Mouse (Mus musculus) forelimb bud, embryonic 11.5 days (tissue): ENCODE measurements around the gene Eno1.
A peak's percentile ranks its signal among the peaks of the same experiment; 100 is the strongest.
"Not testable (repeated sequence)": the region's sequence is repeated elsewhere in the genome, so short reads cannot be mapped to it uniquely, and the experiment has no call there.

Source experiments
- DNase-seq: peaks from one replicate; pipeline ENCODE4 v3.0.0-alpha.2; 2012; ENCODE audit warnings: low read depth, low spot score

Gene Eno1

DNA sequence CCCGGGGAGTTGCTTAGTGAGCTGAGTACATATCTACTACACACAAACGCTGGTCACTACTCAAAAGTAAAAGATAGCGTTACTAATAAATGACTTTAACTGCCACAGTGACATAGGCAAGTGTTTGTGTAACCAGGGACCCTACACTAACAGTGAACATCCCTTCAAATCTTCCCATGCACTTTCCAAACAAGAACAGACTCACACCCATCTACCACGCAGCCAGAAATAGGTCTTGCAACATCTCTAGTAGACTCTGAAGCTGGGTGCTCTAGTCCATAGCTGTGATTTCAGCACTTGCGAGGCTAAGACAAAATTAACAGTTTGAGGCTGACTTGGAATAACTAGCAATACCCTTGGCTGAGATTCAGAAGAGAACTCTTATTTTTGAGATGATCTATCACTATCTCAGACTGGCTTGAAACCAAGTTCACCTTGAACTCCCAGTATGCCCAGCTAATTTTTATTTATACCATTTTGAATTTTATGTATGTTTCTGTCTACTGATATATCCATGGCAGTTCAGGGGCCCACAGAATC is 13.3 kb downstream of the Eno1 start:
- no peak for DNase-seq

DNA sequence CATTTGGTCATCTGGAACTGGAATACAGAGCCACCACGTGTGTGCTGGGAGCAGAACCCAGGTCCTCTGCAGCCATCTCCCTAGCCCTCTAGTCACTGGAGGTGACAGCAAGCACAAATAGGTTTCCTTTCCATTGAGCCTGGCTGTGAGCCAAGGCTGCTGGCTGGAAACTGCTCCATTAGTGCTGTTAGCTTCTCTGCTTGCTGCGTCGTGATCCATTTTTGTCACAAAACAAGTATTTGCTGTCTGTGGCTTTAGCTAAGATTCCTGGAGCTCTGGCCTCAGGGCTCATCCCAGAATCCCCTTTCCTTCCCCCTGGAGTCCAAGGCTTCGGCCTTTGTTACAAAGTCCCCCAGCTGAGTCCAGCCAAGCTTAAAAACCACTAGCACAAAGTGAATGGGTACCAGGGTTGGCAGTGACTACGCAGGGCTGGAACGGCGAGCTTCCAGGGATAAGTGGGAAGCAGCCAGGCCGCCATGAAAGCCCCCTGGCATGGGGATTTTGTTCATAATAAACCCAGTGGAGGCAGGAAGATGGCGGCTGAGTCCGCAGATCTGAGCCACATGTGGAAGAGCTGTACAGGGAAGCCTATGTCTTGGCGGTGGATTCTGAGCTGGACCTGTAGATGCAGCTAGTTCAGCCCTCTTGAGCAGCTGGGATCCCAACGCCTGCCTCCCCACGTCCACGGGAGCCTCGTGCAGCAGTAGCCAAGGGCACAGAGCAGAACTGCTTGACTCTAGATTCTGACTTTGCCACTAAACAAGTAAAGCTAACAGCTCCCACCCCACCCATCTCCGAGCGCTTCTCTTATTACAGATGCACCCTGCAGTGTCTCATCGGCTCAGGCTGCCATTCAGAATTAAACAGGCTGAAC is 14.3 kb downstream of the Eno1 start:
- DNase-seq, result no peak

DNA sequence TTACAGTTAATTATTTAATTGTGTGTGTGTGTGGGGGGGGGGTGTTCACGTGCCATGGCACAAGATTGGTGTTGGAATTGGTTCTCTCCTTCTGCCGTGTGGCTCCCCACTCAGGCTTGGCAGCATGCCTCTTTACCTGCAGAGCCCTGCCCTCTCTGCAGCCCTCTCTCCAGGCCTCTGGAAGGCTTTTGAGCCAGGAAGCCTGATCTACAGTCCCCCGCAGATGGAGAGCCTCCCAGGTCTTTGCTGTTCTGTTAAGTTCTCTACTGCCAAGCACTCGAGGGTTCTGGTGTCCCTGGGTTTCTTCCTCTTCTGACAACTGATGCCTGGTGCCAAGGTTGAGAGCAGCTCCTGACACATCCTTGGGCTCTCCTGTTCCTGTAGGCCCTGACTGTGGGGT is 17.9 kb downstream of the Eno1 start:
- DNase-seq, result no peak

DNA sequence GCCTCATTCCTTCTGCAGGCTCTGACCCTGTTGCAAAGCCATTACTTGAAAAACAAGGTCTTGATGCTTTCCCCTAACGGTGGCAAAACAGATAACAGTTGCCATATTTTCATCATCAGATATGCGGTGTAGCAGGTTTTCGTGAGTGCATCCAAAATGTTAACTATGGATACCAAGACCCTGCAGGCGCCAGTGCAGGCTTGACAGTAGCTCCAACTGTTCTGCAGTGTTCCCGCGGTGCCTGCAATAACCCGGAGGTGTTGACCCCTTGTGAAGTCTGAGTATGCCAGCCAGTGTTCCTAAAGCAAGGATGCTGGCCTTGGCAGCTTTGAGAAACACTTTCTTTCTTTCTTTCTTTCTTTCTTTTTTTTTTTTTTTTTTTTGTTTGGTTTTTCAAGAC is 18.7 kb downstream of the Eno1 start:
- DNase-seq, result no peak

DNA sequence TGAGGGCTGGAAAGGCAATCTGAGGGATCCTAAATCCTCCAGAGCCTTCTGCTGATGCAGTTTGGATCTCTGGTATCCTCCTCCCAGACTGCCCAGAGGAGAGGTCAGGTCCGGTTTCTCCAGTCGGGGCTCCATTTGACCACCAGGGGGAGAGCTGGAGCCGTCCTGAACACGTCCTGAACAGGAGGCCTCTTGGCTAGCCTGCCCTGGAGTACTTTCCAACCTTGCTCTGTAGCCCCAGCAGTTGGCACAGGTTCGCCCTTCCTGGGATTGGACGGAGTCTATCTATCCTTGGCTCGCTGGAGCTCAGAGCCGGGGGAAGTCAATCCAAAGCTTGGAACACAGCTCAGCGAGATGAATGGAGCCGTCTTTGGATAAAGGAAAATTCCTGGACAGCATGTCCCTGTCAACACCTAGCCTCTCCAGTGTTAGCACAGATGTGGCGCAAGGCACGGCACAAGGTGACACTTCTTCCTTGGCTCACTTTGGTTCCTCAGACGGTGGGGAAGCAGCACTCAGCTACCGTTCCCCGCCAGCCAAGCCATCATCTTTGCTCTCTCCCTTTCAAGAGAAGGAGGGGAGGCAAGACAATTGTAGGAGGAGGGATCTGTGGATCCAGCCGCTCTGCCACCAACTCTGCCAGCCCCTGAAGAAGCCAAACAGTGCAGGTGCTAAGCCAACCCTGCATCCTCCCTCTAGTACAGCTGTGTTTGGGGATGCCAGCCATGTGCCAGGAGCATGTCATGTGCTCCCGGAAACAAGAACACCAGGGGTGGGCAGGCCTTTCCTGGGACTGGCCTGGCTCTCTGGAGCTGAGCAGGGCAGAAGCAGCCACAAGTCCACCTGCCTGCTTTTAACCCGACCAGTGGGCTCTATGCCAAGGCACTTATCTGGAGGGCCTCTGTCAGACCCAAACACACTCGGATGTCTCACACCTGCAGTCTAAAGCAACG is 21.0 kb downstream of the Eno1 start:
- DNase-seq, result no peak

DNA sequence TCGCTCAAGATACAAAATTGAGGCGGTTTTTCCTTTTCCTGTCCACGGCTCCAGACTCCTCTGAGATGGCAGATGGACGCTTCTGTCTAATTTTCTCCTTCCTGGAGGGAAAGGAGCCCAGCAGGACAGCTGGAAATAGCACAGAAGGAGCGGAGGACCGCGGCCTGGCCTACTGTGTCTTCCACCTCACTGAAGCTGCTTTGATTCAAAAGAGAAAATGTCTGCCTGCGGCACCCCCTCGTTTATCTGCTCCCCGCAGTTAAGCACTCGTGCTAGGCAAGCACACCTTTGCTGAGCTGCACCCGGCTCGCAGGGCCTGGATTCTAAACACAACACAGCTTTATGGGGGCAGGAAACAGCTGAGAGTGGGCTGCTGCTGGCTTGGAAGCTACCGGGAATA is 21.9 kb downstream of the Eno1 start:
- no peak for DNase-seq

DNA sequence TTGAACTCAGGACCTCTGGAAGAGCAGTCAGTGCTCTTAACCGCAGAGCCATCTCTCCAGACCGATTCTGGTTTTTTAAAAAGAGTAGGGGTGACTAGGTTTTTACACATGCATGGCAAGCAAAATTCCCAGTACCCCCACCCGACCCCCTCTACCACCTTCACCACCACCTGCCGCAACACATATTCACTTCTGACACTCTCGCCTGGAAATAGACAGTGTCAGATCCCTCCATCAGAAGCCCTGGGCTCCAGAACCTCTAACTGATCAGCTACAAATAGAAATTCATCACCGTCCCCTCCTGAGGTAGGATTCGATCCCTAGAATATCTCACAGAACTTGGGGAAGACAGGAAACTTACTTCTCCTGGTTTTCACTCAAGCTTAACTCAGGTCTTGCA is 23.1 kb downstream of the Eno1 start:
- DNase-seq, result no peak

DNA sequence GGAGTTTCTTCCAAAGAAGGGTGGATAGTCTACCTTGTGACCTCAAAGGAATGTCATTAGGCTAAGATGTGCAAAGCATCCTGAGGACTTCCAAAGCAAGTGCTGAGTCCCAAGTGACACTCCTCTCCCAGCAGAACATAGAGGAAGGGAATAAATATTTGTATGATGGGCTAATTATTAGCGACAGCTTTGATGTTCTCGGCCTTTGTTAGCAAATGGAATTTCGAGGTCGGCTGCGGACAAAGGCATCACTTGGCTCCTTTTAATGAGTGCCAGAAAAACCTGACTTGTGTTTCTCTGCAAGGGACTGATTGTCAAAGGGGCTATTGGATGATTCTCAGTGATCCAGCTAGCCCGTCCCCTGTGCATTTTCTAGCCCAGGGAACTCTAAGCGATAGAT is 23.6 kb downstream of the Eno1 start:
- no peak for DNase-seq

DNA sequence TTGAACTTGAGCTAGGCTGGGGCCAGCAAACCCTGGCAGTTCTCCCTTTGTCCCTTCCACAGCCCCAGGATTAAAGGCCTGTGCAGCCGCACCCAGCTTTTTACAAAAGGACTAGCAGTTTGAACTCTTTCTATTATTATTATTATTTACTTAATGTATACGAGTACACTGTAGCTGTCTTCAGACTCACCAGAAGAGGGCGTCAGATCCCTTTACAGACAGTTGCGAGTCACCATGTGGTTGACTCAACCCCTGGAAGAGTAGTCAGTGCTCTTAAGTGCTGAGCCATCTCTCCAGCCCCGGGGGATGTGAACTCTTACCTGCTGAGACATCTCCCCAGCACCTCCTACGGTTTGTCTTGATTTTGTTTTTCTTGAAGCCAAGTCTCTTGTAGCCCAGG is 24.2 kb downstream of the Eno1 start:
- DNase-seq, result no peak

DNA sequence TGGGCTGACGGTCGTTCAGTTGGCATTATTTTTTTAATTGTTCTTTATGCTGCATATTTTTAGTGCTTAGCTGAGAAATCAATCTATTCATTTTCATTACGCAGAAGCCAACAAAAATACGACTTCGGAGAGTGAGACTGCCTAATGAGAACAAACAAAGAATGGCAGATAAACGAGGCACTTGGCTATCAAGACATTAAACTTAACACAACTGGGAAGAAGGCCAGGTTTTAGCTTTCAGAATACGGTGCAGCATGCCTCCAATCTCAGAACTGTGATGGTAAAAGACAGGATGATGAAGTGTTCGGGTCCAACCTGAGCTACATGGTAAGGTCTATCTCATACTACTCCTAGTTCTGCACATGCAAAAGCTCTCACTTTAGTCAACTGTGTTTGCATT is 25.8 kb downstream of the Eno1 start:
- no peak for DNase-seq

DNA sequence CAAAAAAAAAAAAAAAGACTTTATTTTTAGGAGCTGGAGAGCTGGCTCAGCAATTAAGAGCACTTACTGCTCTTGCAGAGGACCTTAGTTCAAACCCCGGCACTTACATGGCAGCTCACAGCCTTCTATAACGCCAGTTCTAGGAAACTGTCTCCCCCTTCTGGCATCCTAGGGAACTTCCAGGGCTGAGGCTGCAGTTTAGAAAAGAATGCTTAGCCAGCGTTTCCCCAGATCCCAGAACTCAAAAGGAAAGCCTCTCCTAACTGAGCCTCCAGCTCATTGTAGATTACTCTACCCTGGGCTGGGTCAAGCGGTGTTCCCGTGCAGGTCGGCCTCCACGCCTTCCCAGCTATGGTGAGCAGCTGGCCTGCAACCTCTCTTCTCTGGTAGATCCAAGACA is 28.4 kb downstream of the Eno1 start:
- no peak for DNase-seq

DNA sequence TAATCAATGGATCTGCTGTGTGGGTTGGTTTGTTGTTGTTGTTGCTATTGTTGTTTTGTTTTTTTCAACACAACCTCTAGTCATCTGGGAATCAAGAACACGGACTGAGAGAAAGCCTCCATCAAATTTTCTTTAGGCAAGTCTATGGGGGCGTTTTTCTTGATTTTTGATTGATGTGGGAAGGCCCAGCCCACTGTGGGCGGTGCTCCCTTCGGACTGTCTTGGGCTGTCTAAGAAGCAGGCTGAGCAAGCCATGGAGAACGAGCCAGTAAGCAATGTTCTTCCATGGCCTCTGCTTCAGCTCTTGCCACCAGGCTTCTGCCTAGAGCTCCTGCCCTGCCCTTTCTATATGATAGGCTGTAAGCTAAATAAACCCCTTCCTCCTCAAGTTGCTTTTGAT is 28.9 kb downstream of the Eno1 start:
- DNase-seq, result no peak

DNA sequence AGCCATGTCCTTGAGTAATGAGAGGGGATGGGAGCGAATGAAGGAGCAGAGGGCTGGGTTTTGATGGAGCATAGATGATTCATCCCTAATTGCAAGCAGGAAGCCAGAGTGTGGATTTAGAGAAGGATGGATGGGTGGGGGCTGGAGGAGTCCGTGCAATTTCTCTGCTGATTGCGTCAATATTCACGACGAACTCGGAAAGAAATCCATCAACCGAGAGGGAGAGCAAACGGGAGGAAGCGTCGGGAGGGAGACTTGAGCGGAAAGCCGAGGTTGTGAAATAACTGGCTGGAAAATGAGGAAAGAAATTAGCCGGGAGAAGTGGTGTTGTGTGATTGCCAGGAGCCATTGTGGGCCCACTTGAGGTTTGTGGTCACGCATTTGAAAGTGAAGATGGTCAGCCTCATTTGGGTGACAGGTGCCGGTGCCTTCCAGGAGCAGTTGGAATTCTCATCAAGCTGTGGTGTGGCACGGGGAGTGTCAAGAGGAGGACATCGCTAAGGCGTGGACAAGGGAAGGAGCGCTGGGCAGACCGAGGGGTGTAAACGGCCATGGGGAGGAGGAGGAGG is 30.2 kb downstream of the Eno1 start:
- no peak for DNase-seq

DNA sequence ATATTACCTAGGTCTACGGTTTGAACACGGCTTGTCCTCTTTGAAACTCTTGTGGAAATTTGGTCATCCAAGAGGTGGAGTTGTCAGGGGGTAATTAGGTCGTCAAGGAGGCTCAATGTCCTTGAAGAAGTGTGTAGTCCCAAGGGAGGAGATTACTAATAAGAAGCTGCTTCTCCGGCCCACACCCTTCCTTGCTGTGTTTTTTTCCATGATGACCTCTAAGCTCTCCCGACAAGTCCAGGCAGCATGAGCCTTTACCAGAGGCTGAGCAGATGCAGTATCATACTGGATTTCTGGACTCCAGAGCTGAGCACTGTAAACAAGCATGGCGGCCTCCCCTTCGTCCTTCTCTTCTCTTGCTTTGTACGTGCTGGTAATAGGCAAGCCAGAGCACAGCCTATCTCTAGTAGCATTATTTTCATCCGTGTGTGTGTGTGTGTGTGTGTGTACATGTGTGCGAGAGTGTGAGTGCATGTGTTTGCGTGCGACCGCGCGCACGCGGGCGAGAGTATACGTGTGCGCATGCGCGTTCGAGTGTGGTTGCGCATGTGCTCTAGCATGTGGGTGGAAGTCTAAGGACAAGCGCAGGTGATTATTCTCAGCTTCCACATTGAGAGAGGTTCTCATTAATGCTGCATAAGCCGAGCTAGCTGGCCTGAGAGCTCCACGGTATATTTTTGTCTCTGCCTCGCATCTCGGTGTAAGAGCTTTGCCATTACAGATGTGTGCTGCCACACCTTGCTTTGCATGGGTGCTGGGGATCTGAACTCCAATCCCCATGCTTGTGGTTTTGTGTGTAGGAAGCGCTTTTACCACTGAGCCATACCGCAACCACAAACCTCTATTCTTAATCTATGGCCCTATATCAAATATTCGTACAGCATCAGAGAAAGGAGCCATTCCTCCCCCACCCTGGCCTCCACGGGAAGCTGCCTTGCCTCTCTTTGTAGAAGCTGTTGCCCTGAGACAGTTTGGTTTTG is 32.4 kb downstream of the Eno1 start:
- no peak for DNase-seq

DNA sequence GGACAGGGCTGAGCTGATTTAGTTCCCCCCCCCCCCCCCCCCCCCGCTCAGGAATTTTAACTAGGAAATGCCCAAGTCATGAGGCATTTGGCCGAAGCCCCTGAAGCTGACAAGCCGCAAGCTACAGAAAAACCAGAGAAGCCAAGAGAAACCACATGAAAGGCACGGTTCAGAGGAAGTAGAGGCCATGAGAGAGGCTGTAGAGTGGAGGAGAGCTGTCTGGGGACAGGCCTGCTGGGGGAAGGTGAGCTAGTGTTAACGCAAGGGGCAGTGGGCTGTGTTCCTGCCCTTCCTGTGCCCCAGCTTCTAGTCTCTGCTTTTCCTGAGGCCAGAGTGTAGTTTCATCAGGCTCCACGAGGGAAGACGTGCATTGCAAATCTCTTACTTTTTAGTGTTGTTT is 33.2 kb downstream of the Eno1 start:
- DNase-seq, result no peak

DNA sequence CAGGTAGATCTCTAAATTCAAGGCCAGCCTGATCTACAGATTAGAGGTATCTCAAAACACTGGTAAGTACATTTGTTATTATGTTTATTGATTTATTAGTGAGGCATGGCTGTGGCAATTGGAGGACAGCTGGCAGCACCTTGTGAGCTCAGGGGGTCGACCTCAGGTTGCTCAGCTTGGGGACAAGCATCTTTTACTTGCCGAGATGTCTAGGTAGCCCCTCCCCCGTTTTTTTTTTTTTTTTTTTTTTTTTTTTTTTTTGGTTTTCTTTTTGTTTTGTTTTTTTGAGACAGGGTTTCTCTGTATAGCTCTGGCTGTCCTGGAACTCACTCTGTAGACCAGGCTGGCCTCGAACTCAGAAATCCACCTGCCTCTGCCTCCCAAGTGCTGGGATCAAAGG is 34.2 kb downstream of the Eno1 start:
- DNase-seq, result not testable (repeated sequence)

DNA sequence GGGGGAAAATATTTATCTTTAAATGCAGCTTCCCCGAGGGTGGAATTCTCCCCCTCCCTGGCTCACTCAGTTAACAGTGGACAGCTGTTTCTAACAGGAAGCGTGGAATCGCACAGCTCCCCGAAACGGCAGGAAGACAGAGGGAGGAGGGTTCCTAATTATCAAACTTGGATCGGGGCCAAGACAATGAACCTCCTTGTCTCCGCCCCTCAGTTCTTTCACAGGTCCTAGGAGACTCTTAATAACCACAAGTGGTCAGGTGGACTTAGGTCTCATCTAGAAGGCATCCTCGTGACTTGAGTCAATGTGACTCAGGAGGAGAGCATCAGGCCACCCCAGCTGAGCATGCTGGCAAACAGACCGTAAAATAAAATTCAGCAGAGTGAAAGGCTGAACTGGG is 36.2 kb downstream of the Eno1 start:
- peak; percentile 69 for DNase-seq

DNA sequence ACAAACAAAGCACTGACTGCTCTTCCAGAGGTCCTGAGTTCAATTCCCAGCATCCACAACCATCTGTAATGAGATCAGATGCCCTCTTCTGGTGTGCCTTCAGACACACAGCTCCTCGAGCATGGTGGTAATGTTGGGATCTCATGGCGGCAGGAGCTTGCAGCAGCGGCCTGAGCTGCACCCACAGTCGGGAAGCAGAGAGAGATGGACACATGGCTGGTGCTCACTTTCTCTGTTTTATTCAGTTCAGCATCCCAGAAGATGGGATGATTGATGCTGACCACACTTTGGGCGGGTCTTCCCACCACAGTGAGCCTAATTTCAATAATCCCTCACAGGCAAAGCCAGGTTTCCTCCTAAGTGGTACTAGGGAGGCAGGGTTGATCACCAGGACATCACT is 39.0 kb downstream of the Eno1 start:
- no peak for DNase-seq

DNA sequence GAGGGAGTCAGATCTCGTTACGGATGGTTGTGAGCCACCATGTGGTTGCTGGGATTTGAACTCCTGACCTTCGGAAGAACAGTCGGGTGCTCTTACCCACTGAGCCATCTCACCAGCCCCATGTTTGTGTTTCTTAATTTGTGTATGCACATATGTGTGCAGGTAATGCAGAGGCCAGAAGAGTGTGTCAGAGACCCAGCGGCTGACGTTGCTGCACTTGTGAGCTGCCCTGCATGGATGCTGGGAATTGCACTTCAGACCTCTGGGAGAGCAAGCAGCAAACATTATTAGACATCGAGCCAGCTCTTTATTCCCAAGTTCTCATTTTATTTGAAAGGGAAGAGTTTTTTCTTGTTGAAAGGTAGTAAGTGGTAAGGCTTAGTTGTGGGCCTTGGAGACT is 42.8 kb downstream of the Eno1 start:
- not testable (repeated sequence) for DNase-seq

DNA sequence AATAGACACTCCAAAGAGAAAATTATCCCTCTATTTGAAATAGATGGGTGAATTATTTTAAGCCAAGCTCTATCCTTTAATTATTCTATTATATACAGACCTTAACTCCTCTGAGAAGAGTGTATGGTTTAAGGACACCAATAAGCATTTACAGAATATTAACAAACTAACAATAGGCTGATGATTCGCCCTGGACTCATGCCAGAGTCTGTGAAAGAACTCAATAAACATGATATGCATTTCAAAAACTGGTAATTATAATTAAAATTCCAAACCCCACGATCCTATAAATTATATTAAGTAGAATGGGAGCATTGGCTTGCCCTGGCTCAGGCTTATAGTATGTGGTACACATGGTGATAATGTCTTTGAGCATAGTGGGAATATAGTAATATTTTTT is 43.5 kb downstream of the Eno1 start:
- no peak for DNase-seq

DNA sequence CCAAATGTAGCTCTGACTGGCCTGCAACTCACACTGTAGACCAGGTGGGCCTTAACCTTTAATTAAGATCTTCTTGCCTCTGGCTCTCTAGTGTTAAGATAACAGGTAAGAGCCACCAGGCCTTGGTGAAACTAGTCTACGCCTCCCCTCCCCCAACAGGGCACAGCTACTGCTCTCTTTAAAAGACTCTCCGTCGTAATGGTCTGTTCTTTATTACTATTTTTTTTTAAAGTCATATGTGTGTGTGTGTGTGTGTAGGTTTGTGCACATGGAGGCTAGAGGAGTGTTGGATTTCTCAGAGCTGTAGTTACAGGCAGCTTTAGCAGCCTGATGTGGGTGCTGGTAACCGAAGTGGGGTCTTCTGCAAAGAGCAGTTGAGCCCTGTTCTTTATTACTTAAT is 43.9 kb downstream of the Eno1 start:
- DNase-seq, result no peak
